Mouse (Mus musculus) intestine, embryonic 14.5 days (tissue): Measurements from ENCODE around the gene Iqsec2. TPM values are rescaled to one million over a fixed set of nuclear protein-coding genes. Genes with fewer than 3 reads are reported as not detected.

ENCODE experiments used
- ATAC-seq: fragments of 200-750 bp; cut with Nextera tagmentation; replicated peaks from 2 replicates; pipeline ENCODE4 v1.8.0; 2017; ENCODE audit warnings: low read depth, moderate number of reproducible peaks, moderate TSS enrichment, moderate library complexity; ENCODE audit not compliant: low FRiP score, low TSS enrichment
- DNase-seq: peaks from one replicate; pipeline ENCODE4 v3.0.0-alpha.2; 2018; ENCODE audit warnings: low spot score
- H3K27ac ChIP-seq: fragments of 300-500 bp; sonication (generic); 2 replicates; pipeline ENCODE4 v1.5.1; 2014; ENCODE audit warnings: low read depth, mild to moderate bottlenecking, control low read depth
- H3K27me3 ChIP-seq: fragments of 300-500 bp; sonication (generic); replicated peaks from 2 replicates; pipeline ENCODE4 v1.6.1; 2014; ENCODE audit warnings: low read length, control low read depth; ENCODE audit not compliant: control insufficient read depth, insufficient read depth
- H3K36me3 ChIP-seq: fragments of 300-500 bp; sonication (generic); 2 replicates; pipeline ENCODE4 v1.6.1; 2014; ENCODE audit warnings: low read length, control low read depth; ENCODE audit not compliant: control insufficient read depth, insufficient read depth
- H3K4me1 ChIP-seq: fragments of 300-500 bp; sonication (generic); replicated peaks from 2 replicates; pipeline ENCODE4 v1.6.1; 2014; ENCODE audit warnings: low read length, control low read depth, mixed read lengths; ENCODE audit not compliant: control insufficient read depth, insufficient read depth
- H3K4me2 ChIP-seq: fragments of 300-500 bp; sonication (generic); 2 replicates; pipeline ENCODE4 v1.6.1; 2014; ENCODE audit warnings: low read length
- H3K4me3 ChIP-seq: fragments of 300-500 bp; sonication (generic); 2 replicates; pipeline ENCODE4 v1.5.1; 2014; ENCODE audit warnings: low read depth, low read length, control low read depth, mixed read lengths
- H3K9ac ChIP-seq: fragments of 300-500 bp; sonication (generic); 2 replicates; pipeline ENCODE4 v1.6.1; 2014; ENCODE audit warnings: mild to moderate bottlenecking, low read length
- H3K9me3 ChIP-seq: fragments of 300-500 bp; sonication (generic); 2 replicates; pipeline ENCODE4 v1.6.1; 2016; ENCODE audit warnings: low read length, control low read depth; ENCODE audit not compliant: control insufficient read depth
- WGBS: fragments of 180-500 bp; shearing (Covaris S2); extraction: QIAGEN DNeasy Blood & Tissue Kit; methylation state at CpG from one replicate; pipeline ENCODE4 v1.1.7; 2014; 5-methylcytosine and 5-hydroxymethylcytosine counted together
- polyA plus RNA-seq: library from polyadenylated mRNA; unstranded; fragments of >200 nt; fragmentation: Nextera tagmentation; extraction: Ambion mirVana; gene quantifications from 2 replicates; pipeline ENCODE4 v1.2.1, GENCODE M21; 2014

Gene Iqsec2
- polyA plus RNA-seq, result 3.4 and 3.5 TPM in 2 replicates

DNA sequence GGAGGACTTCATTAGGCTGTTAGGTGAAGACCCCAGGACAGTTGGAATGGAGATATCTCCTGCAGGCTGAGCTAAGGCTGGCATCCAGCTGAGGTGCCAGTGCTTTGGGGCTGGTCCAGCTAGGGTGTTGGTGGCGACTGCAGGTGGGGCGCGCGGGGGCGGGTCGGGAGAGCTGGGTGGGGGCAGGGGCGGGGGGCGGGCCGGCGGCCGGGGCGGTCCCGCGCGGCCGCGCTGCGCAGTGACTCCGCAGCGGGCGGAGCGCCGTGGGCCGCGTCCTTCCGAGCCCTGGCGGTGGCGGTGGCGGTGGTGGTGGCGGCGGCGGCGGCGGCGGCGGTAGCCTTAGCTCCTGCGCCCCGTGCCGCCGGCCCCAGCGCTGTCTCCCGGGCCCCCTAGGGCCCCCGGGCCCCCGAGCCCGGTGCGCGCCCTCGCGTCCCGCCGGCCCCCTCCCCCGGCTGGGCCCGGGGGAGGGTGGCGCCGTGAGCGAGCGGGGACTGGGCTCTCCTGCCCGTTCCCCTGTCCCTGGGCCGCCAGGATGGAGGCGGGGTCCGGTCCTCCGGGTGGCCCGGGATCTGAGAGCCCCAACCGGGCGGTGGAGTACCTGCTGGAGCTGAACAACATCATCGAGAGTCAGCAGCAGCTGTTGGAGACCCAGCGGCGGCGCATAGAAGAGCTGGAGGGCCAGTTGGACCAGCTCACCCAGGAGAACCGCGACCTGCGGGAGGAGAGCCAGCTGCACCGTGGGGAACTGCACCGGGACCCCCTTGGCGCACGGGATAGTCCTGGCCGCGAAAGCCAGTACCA lies at the start of gene Iqsec2:
Gene Iqsec2, plus strand, starts transcription at position 328 of the 801 bp plus-strand sequence.
- H3K4me2 ChIP-seq, result peak within 1 kb of the TSS; percentile 70
- ATAC-seq, result peak; percentile 80
- H3K9ac ChIP-seq, result peak within 1 kb of the TSS; percentile 45
- 4% methylated on average over 23 of the region's 78 CpGs for WGBS
- H3K4me1 ChIP-seq, result no peaks in the 10 kb centered on the region
- H3K27ac ChIP-seq, result no peak within 1 kb of the TSS
- H3K9me3 ChIP-seq, result no peaks in the 10 kb centered on the region
- DNase-seq, result peak; percentile 63
- H3K4me3 ChIP-seq, result peak within 1 kb of the TSS; percentile 50
- no peaks in the 10 kb centered on the region for H3K36me3 ChIP-seq
- peaks cover 44% of the 10 kb centered on the region for H3K27me3 ChIP-seq

DNA sequence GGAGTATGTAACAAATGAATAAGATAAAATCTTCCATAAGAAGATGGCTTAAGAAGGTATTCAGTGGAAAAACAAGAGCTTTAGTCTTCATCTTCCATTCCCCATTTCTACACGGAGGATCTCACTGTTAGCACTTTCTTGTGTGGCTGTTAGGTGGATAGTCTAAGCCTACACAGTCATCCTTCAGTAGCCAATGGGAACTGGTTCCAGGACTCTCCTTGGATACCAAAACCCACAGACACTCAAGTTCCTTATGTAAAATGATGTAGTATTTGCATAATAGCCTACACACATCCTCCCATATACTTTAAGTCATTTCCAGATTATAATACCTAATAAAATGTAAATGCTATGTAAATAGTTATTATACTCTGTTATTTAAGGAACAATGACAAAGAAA lies 46.5 kb upstream of the Iqsec2 start:
- H3K27me3 ChIP-seq, result peaks cover 18% of the 10 kb centered on the region; the same call in 1 of the 2 replicates
- no peak for ATAC-seq
- no peaks in the 10 kb centered on the region for H3K4me1 ChIP-seq
- no peaks in the 10 kb centered on the region for H3K36me3 ChIP-seq
- no peaks in the 10 kb centered on the region for H3K9me3 ChIP-seq
- no peak overlapping the region for H3K4me2 ChIP-seq
- WGBS, result 50% methylated on average over 1 of the region's 1 CpGs
- H3K4me3 ChIP-seq, result no peak overlapping the region
- no peak overlapping the region for H3K27ac ChIP-seq
- no peak overlapping the region for H3K9ac ChIP-seq
- no peak for DNase-seq

DNA sequence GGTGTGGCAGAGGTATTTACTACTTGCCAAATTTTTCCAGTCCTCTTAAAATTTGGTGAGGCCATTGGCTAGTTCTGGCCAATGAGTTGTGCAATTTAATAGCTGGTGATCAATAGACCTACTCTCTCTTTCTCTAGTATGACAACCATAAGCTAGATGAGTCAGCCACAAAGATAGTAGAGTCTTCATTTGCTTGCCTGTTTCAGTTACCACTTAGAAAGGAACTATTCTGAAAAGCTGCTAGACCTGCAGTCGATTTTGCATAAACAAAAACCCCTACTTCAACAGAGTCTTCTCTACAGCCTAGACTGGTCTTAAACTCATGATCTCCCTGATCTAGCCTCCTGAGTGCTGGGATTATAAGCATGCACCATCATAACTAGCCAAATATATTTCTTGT lies 22.4 kb upstream of the Iqsec2 start:
- Histone ChIP-seq H3K36me3 (no peaks in the 10 kb centered on the region), H3K4me3 (no peak overlapping the region), H3K4me1 (no peaks in the 10 kb centered on the region), H3K4me2 (no peak overlapping the region), H3K27me3 (peaks cover 21% of the 10 kb centered on the region; the same call in 1 of the 2 replicates), H3K27ac (no peak overlapping the region), H3K9me3 (no peaks in the 10 kb centered on the region), H3K9ac (no peak overlapping the region)
- 81% methylated on average over 1 of the region's 1 CpGs for WGBS
- DNase-seq, result no peak
- no peak for ATAC-seq

DNA sequence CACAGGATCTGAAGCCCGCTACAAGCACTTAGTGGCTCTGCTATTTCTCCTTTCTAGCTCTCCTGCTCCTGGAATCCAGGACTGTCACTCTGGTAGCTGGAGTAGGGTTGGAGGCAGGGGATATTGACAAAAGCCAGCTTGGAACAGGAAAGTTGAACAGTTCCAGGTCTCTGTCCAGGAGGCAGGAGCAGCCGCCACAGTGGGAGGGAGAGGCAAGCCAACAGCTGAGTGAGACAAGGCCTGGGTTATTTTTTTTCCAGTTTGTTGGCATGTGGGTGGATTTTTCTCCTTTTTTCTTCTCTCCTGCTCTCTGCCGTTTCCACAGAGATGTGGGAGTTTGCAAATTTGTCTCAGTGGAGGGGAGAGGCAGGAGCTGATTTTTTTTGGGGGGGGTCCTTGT lies 13.3 kb upstream of the Iqsec2 start:
- 55% methylated on average over 3 of the region's 3 CpGs for WGBS
- no peak for ATAC-seq
- peaks cover 32% of the 10 kb centered on the region for H3K27me3 ChIP-seq
- no peak overlapping the region for H3K9ac ChIP-seq
- no peak overlapping the region for H3K27ac ChIP-seq
- DNase-seq, result no peak
- no peaks in the 10 kb centered on the region for H3K4me1 ChIP-seq
- no peaks in the 10 kb centered on the region for H3K36me3 ChIP-seq
- H3K4me2 ChIP-seq, result no peak overlapping the region
- no peaks in the 10 kb centered on the region for H3K9me3 ChIP-seq
- H3K4me3 ChIP-seq, result no peak overlapping the region

DNA sequence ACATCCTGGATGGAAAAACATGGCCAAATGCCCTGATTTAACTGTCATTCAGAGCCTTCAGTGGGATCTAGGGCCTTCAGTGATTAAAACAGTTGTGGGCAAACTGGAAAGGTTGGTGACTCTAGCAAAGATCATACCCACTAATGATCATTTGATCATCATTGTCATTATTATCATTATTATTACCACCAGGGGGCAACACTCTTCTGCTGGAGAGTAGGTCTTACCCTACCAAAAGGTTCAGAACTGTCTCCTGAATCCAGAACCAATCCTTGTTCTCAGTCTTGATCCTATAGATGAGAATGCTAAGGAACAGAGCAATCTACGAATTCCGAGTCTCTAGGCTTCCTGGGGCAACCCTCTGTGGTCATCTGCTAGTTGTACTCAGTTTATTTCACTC lies 12.0 kb upstream of the Iqsec2 start:
- Histone ChIP-seq H3K27me3 (peaks cover 36% of the 10 kb centered on the region), H3K27ac (no peak overlapping the region), H3K9me3 (no peaks in the 10 kb centered on the region), H3K9ac (no peak overlapping the region), H3K4me1 (no peaks in the 10 kb centered on the region), H3K4me3 (no peak overlapping the region), H3K4me2 (no peak overlapping the region), H3K36me3 (no peaks in the 10 kb centered on the region)
- DNase-seq, result no peak
- WGBS, result 89% methylated on average over 2 of the region's 2 CpGs
- ATAC-seq, result no peak

DNA sequence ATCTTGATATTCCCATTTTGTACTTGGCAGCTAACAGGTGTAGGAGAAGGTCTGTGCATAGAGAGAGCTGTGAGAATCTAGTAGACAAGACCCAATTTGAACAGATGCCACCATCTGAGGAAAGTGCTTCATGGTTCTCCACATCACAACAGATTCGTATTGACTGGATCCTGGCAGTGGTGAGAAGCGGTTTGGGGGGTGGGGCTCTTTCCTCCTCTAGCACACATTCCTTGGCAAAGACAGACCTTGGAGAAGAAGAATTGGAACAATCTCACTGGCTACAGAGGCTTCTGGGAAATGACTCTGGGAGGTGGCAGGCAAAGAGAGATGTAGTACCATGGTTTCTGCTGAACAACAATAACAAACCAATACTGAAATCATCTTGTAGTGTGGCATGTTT lies 8.9 kb upstream of the Iqsec2 start:
- Histone ChIP-seq H3K4me2 (no peak overlapping the region), H3K4me3 (no peak overlapping the region), H3K4me1 (no peaks in the 10 kb centered on the region), H3K9ac (no peak overlapping the region), H3K27me3 (peaks cover 38% of the 10 kb centered on the region), H3K27ac (no peak overlapping the region), H3K36me3 (no peaks in the 10 kb centered on the region), H3K9me3 (no peaks in the 10 kb centered on the region)
- WGBS, result 72% methylated on average over 2 of the region's 2 CpGs
- DNase-seq (no peak), ATAC-seq (no peak)

DNA sequence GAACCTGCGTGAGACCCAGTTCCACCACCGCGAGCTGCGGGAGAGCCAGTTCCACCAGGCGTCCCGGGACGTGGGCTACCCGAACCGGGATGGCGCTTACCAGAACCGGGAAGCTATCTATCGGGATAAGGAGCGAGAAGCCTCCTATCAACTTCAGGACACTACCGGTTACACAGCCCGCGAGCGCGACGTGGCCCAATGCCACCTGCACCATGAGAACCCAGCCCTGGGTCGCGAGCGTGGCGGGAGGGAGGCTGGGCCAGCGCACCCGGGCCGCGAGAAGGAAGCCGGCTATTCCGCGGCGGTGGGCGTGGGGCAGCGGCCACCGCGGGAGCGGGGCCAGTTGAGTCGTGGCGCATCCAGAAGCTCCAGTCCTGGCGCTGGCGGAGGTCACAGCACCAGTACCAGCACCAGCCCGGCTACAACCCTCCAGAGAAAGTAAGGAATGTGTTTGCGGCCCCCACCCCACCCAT lies 710 bp downstream of the Iqsec2 start:
- H3K27me3 ChIP-seq, result peaks cover 44% of the 10 kb centered on the region

DNA sequence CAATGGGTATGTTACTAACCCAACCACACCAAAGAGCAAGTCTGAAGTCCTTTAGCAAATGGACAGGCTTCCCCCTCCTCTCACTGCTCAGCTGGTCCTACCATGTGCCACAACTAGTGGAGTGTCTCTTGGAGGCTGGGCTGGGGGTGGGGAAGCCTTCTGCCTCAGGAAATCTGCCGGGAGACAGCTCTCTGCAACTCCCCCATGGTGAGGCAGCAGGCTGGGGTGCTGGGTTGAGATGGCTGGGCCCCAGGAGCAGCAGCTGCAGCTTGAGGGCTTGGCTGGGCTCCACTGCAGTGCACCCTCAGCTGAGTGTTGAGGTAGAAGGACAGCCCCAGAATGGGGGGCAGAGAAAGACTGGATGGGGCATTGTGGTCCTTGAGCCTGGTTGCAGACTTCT lies 2.1 kb downstream of the Iqsec2 start:
- Histone ChIP-seq H3K4me3 (no peak overlapping the region), H3K27me3 (peaks cover 37% of the 10 kb centered on the region)

More for the DNA sequence above, 710 bp downstream of the Iqsec2 start:
- 7% methylated on average over 31 of the region's 42 CpGs for WGBS
- Histone ChIP-seq H3K36me3 (no peaks in the 10 kb centered on the region), H3K4me2 (peak overlapping the region; percentile 70), H3K9me3 (no peaks in the 10 kb centered on the region), H3K9ac (peak overlapping the region; percentile 45), H3K27ac (no peak overlapping the region), H3K4me1 (no peaks in the 10 kb centered on the region), H3K4me3 (peak overlapping the region; percentile 50)
- ATAC-seq (0 out of 2 replicates have a peak, but pooled peaks have one; percentile 16), DNase-seq (peak; percentile 54)

DNA sequence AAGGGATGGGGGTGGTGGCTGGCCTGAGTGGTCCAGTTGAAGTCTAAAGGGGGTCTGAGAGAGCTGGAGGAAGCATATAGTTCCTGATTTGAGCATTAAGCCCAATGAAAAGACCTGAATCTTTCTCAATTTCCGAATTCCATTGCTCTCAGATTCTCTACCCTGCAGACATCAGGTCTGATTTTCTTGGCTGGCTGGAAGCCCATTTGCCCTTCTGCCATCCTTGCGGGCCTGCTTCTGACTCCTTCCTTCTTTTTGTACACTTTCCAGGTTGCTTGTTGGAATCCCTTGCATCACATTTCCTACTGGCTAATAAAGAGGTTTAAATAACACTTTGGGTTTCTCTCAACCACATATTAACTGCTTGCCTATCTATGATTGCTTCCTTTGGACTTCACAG lies 2.6 kb downstream of the Iqsec2 start:
- no peak overlapping the region for H3K4me2 ChIP-seq
- H3K27ac ChIP-seq, result no peak overlapping the region
- peaks cover 36% of the 10 kb centered on the region for H3K27me3 ChIP-seq
- H3K4me3 ChIP-seq, result no peak overlapping the region
- DNase-seq (no peak), ATAC-seq (no peak)
- H3K4me1 ChIP-seq, result no peaks in the 10 kb centered on the region
- WGBS, result 68% methylated on average over 2 of the region's 2 CpGs
- no peaks in the 10 kb centered on the region for H3K36me3 ChIP-seq
- no peaks in the 10 kb centered on the region for H3K9me3 ChIP-seq
- no peak overlapping the region for H3K9ac ChIP-seq

More for the DNA sequence above, 2.1 kb downstream of the Iqsec2 start:
- Histone ChIP-seq H3K27ac (no peak overlapping the region), H3K9ac (no peak overlapping the region), H3K9me3 (no peaks in the 10 kb centered on the region), H3K4me1 (no peaks in the 10 kb centered on the region), H3K4me2 (peak overlapping the region; percentile 70; the same call in 1 of the 2 replicates), H3K36me3 (no peaks in the 10 kb centered on the region)
- ATAC-seq (no peak), DNase-seq (no peak)
- WGBS, result 25% methylated on average over 1 of the region's 1 CpGs
